Mouse (Mus musculus): ENCODE measurements around the gene Snx29.

DNA sequence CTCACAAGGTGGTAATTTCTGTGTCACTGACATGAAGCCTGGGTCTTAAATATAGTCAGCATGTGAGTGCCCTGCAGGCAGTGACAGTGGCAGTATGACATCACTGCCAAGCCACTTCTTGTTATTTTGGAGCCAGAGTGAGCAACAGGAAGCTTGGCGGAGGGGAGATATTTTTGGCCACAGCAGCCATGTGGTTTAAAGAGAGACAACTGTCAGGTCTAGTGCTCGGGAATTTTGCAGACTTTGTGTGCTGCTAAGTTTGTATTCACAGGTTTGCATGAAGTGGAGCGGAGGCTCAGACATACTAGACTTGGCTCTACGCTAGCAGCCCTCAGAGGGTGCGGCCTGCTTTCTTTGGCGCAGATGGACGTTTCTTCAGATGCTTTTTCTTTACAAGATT, 138.9 kb downstream of the Snx29 start:
- TF ChIP-seq CTCF (conservative IDR thresholded peaks at IDR 0.05 in 1 of 2, IDR thresholded peaks at IDR 0.05 in 1 of 2; ENCODE audit: low read depth in 2 of 2, low read length in 2 of 2) (no peak), POLR2A (IDR thresholded peaks at IDR 0.05; ENCODE audit: low read depth, low read length) (0 out of 2 replicates have a peak, but pooled peaks have one; percentile 13), ELF1 (IDR thresholded peaks at IDR 0.05; ENCODE audit: low read depth, low read length) (peak; percentile 61), MAX (IDR thresholded peaks at IDR 0.05; ENCODE audit: low read length) (peak; percentile 88), MEF2A (IDR thresholded peaks at IDR 0.05; ENCODE audit: borderline replicate concordance, low read depth, low read length) (peak; percentile 99), RCOR1 (conservative IDR thresholded peaks at IDR 0.05; ENCODE audit: low read depth, low read length) (no peak; the same call in 1 of the 2 replicates)

Measured in CH12.LX (cell line).